Mouse (Mus musculus): ENCODE measurements around the gene Atxn7l2.

DNA sequence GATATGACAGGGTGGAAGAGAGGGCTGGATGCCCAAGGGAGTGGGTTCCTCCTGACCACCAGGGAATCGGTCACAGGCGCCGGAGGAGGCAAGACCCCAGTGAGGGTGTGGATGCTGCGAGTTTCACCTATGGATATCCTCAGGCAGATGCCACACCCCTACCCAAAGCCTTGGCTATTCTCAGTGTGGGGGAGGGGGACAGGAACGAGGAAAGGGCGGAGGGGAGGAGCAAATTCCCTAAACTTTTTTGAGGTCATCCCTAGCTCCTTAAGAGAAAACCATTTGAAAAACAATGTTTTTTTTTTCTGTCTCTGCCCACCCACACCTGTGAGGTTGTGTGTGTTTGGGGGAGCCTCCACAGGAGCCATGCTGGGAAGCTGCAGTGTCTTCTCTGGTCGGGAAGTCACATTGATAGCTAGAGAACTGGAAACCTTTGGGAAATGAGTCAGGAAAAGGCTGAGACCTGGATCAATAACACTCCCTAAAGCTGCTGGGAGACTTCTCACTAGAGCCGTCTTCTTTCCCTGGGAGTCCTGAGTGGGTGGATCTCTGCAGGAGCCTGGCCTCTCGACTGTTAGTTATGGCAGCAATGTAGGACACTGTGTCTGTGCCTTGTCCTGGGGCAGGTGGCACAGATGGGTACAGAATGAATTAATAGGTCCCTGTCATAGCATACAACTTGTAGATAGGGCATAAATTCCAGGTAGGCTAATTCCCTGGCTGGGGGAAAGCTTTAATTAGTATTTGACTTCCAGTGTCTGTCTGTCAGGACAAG is 21.8 kb downstream of the Atxn7l2 start:
- no peak for TF ChIP-seq GATA1 (IDR thresholded peaks at IDR 0.05; ENCODE audit: low read length)
- no peak for TF ChIP-seq TAL1 (IDR thresholded peaks at IDR 0.05; ENCODE audit: low read length)

All from erythroblast, embryonic 14.5 days (primary cell).